Mouse (Mus musculus) urinary bladder, postnatal 4 days (tissue): Measurements from ENCODE around the gene Aff3.
A peak's percentile ranks its signal among the peaks of the same experiment; 100 is the strongest.

Experiments
- DNase-seq, 2 experiments: peaks; one replicate each; pipeline ENCODE4 v3.0.0; 2021 to 2022; ENCODE audit warnings: low spot score in 2 of 2

Aff3 gene

DNA sequence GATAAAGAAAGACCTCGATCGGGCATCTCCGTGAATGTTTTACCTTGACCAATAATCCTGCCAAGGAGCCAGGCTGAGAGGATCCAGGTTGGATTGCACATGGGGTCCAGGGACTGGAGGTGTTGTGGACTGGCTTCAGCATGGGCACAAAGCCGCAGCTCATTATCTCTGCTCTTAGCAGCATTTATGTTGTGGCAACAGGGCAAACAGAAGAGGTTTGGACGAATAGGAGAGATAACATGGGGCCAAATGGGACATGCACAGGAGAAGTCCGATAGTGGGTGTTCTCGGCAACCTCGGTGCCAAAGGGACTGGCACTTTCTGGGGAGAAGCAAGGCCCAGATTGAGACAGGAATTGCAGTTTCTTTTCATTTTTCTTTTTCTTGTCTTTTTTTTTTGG, 342.9 kb downstream of the Aff3 start:
- no peak for DNase-seq

GRCm38 (mm10) chr1:38320971-38321305, 343.8 kb downstream of the Aff3 start:
- DNase-seq: no peak

DNA sequence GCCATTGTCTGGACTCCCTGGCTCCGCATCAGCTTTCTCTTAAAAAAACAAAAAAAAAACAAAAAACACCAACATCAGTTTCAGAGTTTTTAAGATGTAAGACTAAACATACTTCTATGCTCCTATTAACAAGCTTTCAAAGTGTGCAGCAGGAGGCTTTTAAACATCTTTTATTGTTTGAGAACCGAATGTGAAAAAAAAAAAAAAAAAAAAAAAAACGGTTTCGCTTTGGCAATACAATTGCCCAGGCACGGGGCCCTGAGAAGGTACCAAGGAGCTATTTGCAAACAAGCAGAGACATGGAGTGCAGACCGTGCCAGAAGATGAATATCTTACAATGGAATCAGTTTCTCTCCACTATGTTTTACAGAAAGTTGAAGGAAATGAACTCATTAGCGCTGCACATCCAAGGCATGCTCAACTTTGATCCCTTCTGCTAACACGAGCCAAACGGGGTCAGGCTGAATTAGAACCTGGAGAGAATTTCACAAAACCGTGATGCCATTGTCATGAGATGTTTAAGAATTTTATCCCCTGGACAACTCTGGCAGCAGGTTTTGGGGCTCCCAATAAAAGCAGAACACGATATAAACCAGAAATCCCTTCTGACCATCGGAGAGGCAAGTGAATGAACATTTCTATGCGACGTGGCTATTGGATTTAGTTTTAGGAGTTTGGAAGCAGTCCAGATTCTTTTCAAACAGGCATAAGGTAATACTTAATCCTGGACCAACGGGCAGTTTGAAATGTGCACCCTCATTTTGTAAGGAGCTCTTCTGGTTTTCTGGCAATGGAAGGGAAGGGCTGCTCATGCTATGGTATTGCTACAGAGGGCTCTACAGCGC, 344.4 kb downstream of the Aff3 start:
- no peak for DNase-seq

GRCm38 (mm10) chr1:38318614-38319013, 346.1 kb downstream of the Aff3 start:
- no peak for DNase-seq

GRCm38 (mm10) chr1:38315992-38316391, 348.8 kb downstream of the Aff3 start:
- DNase-seq: no peak

- DNase-seq: peak in 1 of 2 experiments; percentile 38
Measured at GRCm38 (mm10) chr1:38310496-38310895, 354.3 kb downstream of the Aff3 start.

DNA sequence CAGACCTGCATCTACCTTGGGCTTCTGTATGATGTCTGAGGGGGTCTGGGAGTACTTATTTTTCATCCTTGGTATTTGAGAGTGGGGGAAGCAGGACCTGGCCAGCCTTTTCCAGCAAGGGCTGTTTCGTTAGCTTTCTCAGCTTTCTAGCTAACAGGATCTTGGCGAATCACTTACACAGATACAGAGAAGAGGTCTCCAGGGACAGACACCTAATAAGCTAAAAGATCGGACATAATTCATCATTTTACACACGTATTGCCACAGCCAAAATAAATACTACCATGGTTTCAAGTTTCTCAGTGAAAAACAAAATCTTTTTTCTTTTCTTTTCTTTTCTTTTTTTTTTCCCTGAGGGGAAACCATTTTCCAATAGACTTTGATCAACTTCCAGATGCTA, 354.7 kb downstream of the Aff3 start:
- DNase-seq: no peak

DNA sequence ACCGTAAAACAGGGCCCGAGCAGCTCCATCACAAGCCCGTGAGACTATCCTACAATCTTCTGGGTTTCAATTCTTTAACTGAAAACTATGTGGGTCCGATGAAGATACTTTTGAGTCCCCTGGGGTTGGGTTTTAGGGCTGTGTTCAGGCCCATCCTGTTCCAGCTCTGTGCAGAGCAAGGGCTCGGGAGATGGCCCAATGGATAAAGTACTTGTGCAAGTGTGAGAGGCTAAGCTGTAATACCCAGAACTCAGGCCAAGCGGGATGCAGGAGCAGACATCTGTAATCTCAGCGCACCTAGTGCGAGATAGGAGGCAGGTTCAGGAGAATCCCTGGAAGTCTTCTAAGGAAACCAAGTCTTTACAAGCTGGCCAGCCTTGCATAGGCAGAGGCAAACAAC, 355.4 kb downstream of the Aff3 start:
- peak in 1 of 2 experiments; percentile 53 for DNase-seq

DNA sequence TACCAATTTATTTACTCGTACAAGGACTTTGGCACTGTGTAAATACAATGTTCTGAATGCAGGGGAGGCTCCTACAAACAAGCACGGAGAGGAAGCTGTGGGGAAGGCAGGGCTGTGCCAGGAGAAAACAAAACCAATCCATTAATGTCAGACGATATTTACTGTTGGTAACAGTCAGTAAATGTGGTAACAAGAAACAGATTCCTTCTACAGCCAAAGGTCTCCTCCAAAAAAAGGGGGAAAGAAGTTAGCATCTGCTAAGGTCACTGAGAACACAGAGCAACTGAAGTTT, 356.1 kb downstream of the Aff3 start:
- DNase-seq: peak in 1 of 2 experiments; percentile 25

GRCm38 (mm10) chr1:38307821-38308704, 356.7 kb downstream of the Aff3 start:
- peak; percentile 48 to 66 for DNase-seq

DNA sequence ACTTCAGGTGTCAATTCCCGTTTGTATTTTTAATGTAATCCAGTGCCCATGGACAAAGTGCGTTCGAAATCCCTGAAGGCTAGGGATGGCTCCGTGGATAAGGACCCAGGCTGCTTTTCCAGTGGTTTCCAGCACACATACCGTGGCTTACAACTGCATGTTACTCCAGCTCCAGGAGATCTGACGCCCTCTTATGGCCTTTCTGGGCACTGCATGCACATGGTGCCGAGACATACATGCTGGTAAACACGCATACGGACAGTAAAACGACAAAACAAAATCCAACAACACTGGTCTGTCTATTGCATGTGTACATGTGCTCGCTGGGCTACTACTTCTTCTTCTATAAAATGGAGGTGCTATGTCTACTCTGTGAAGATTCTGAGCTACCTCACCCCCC, 357.5 kb downstream of the Aff3 start:
- DNase-seq: peak in 1 of 2 experiments; percentile 59

GRCm38 (mm10) chr1:38306146-38306545, 358.6 kb downstream of the Aff3 start:
- DNase-seq: no peak

DNA sequence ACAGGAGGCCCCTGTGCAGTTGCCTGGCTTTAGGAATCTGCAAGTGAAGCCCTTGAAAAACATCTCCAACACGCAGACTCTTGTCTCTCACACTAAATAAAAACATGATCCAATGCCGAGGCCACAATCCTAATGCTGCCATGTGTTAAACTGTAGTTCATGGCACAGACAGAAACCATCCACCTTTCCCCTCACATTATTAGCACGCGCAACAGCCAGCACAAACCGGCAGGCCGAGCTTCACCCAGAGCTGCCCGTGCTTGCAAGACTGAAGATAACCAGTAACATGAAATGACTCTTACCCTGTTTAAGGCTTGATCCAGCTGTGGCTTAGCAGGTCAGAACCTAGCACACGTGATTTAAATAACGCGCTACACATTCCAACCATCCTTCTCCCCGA, 360.4 kb downstream of the Aff3 start:
- DNase-seq: peak in 1 of 2 experiments; percentile 38

DNA sequence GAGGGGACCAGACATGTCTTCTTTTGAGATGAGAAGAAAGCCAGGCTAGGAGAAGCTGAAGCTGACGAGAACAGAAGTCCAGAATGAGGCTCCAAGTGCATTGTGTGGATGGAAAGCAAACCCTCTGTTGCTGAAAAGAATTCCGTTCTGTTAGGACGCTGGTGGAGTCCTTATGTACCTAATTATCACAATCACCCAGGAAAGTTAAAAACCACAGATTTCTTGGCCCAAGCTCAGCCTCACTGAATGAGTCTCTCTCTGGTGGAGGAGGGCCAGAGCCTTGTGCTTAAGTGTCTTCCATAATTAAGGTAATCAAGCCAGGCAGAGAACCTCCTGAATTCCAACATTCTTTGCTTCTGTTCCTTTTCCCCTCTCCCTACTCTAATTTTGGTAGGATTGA, 366.5 kb downstream of the Aff3 start:
- peak in 1 of 2 experiments; percentile 32 for DNase-seq

GRCm38 (mm10) chr1:38294906-38295305, 369.8 kb downstream of the Aff3 start:
- DNase-seq: no peak

GRCm38 (mm10) chr1:38294336-38294695, 370.4 kb downstream of the Aff3 start:
- peak in 1 of 2 experiments; percentile 26 for DNase-seq

DNA sequence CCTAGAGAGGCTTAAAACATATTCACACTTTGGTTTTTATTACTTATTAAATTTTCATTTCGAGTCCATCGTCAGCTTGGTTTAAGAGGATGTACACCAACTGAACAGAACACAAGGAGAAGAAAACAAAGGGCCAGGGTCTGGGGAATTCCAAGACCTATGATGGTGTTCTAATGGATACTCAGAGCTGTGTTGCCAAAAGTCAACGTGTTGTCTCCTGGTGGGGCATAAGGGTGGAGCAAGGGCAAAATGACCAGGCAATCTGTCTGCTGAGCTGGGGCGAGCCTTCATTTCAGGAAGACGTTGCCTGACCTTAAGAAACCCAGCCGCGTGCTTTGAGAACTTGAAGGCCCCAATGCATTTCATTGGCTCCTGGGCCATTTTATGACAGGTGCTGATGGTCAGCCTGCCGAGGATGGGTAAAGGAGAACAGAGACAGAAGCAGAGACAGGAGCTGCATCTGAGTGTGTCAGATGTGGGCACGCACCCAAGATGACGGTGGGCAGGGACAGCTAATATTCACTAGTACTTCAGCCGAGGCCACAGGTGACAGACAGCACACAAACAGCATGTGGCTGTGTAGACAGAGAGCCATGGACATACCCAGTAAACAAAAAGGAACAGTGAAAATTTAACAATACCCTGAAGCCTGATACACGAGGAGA, 371.0 kb downstream of the Aff3 start:
- DNase-seq: peak in 1 of 2 experiments; percentile 51

- no peak for DNase-seq
Measured at GRCm38 (mm10) chr1:38292851-38293250, 371.9 kb downstream of the Aff3 start.

DNA sequence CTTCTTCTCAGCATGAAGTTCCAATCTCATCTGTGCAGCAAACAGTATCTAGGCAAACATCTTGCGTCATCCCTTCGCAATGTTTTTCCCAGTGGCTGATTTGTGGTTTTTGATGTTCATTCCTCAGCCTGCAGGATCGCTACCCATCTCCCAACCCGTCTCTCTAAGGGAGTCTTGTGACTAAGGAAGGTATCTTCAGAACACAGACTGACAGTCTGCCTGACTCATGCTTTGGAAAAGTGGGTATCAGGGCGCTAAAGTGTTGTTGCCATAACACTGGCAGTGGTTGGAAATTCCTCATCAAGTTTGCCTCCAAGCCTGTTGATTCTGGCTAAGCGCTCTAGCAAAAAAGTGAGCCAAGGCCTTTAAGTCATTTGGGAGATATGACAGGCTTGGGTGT, 372.8 kb downstream of the Aff3 start:
- DNase-seq: peak in 1 of 2 experiments; percentile 42

GRCm38 (mm10) chr1:38291497-38291896, 373.3 kb downstream of the Aff3 start:
- DNase-seq: no peak

GRCm38 (mm10) chr1:38290881-38291280, 373.9 kb downstream of the Aff3 start:
- peak in 1 of 2 experiments; percentile 13 for DNase-seq

DNA sequence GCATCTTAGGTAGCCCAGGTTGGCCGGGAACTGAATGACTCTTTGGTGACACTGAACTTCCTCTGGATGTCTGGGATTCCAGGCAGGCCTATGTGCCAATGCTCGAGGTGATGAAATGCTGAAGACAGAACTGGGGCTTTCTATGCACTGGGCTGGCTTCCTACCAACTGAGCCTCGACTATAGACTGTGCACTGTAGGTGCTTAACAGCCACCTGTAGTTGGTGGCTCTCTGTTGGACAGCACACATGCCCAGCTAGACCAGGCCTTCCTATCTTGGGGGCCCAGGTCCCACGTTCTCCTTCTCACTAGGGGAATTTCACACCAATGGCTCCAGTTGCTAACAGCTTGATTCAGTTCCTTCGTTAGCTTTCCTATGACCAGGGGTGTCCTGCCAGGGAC, 374.9 kb downstream of the Aff3 start:
- DNase-seq: peak in 1 of 2 experiments; percentile 40
